Mouse (Mus musculus): ENCODE measurements around the gene Depdc1b. TPM values are rescaled to one million over a fixed set of nuclear protein-coding genes. Genes with fewer than 3 reads are reported as not detected.

Gene Depdc1b
- polyA plus RNA-seq (2012), result 0.55 and 0.86 TPM in 2 replicates

- peaks cover 23% of the 10 kb centered on the region for H3K36me3 ChIP-seq (ENCODE audit: control insufficient read depth)
Measured at GRCm38 (mm10) chr13:108315702-108316486, at the start of gene Depdc1b. TSS of gene Depdc1b (plus strand) at chr13:108316332.

GRCm38 (mm10) chr13:108267841-108268634 lies 48.1 kb upstream of the Depdc1b start:
- TF ChIP-seq GATA1 (IDR thresholded peaks at IDR 0.05; ENCODE audit: low read length), result no peak
- TF ChIP-seq TAL1 (IDR thresholded peaks at IDR 0.05; ENCODE audit: low read length), result no peak
- Histone ChIP-seq H3K4me1 (ENCODE audit: control insufficient read depth) (no peaks in the 10 kb centered on the region), H3K36me3 (ENCODE audit: control insufficient read depth) (no peaks in the 10 kb centered on the region), H3K4me3 (replicated peaks) (no peak overlapping the region), H3K27me3 (ENCODE audit: control insufficient read depth) (no peaks in the 10 kb centered on the region), H3K9me3 (ENCODE audit: control insufficient read depth, low read length) (no peaks in the 10 kb centered on the region)

More at GRCm38 (mm10) chr13:108315702-108316486, at the start of gene Depdc1b:
- Histone ChIP-seq H3K9me3 (ENCODE audit: control insufficient read depth, low read length) (peaks cover 2% of the 10 kb centered on the region; the same call in 1 of the 2 replicates), H3K4me3 (replicated peaks) (peak within 1 kb of the TSS; percentile 99), H3K4me1 (ENCODE audit: control insufficient read depth) (peaks cover 50% of the 10 kb centered on the region), H3K27me3 (ENCODE audit: control insufficient read depth) (peaks cover 25% of the 10 kb centered on the region)
- TF ChIP-seq TAL1 (IDR thresholded peaks at IDR 0.05; ENCODE audit: low read length), result peak; percentile 93
- peak; percentile 91 for TF ChIP-seq GATA1 (IDR thresholded peaks at IDR 0.05; ENCODE audit: low read length)

GRCm38 (mm10) chr13:108271458-108272148 lies 44.5 kb upstream of the Depdc1b start:
- no peaks in the 10 kb centered on the region for H3K36me3 ChIP-seq (ENCODE audit: control insufficient read depth)
- no peak for TF ChIP-seq TAL1 (IDR thresholded peaks at IDR 0.05; ENCODE audit: low read length)
- no peak for TF ChIP-seq GATA1 (IDR thresholded peaks at IDR 0.05; ENCODE audit: low read length)
- H3K4me1 ChIP-seq (ENCODE audit: control insufficient read depth), result no peaks in the 10 kb centered on the region
- H3K4me3 ChIP-seq (replicated peaks), result no peak overlapping the region
- H3K27me3 ChIP-seq (ENCODE audit: control insufficient read depth), result no peaks in the 10 kb centered on the region
- H3K9me3 ChIP-seq (ENCODE audit: control insufficient read depth, low read length), result no peaks in the 10 kb centered on the region

GRCm38 (mm10) chr13:108272332-108272731 lies 43.8 kb upstream of the Depdc1b start:
- Histone ChIP-seq H3K4me1 (ENCODE audit: control insufficient read depth) (no peaks in the 10 kb centered on the region), H3K4me3 (replicated peaks) (no peak overlapping the region)
- TF ChIP-seq TAL1 (IDR thresholded peaks at IDR 0.05; ENCODE audit: low read length), result no peak
- no peak for TF ChIP-seq GATA1 (IDR thresholded peaks at IDR 0.05; ENCODE audit: low read length)

GRCm38 (mm10) chr13:108273034-108273433 lies 43.1 kb upstream of the Depdc1b start:
- Histone ChIP-seq H3K36me3 (ENCODE audit: control insufficient read depth) (no peaks in the 10 kb centered on the region), H3K4me3 (replicated peaks) (no peak overlapping the region), H3K27me3 (ENCODE audit: control insufficient read depth) (no peaks in the 10 kb centered on the region), H3K4me1 (ENCODE audit: control insufficient read depth) (no peaks in the 10 kb centered on the region), H3K9me3 (ENCODE audit: control insufficient read depth, low read length) (no peaks in the 10 kb centered on the region)
- no peak for TF ChIP-seq TAL1 (IDR thresholded peaks at IDR 0.05; ENCODE audit: low read length)

More at GRCm38 (mm10) chr13:108272332-108272731, 43.8 kb upstream of the Depdc1b start:
- no peaks in the 10 kb centered on the region for H3K36me3 ChIP-seq (ENCODE audit: control insufficient read depth)
- no peaks in the 10 kb centered on the region for H3K27me3 ChIP-seq (ENCODE audit: control insufficient read depth)
- no peaks in the 10 kb centered on the region for H3K9me3 ChIP-seq (ENCODE audit: control insufficient read depth, low read length)

GRCm38 (mm10) chr13:108273456-108273855 lies 42.7 kb upstream of the Depdc1b start:
- Histone ChIP-seq H3K4me1 (ENCODE audit: control insufficient read depth) (no peaks in the 10 kb centered on the region), H3K36me3 (ENCODE audit: control insufficient read depth) (no peaks in the 10 kb centered on the region)
- no peak for TF ChIP-seq GATA1 (IDR thresholded peaks at IDR 0.05; ENCODE audit: low read length)
- TF ChIP-seq TAL1 (IDR thresholded peaks at IDR 0.05; ENCODE audit: low read length), result no peak

GRCm38 (mm10) chr13:108276561-108276960 lies 39.6 kb upstream of the Depdc1b start:
- Histone ChIP-seq H3K4me3 (replicated peaks) (no peak overlapping the region), H3K9me3 (ENCODE audit: control insufficient read depth, low read length) (no peaks in the 10 kb centered on the region), H3K36me3 (ENCODE audit: control insufficient read depth) (no peaks in the 10 kb centered on the region), H3K27me3 (ENCODE audit: control insufficient read depth) (no peaks in the 10 kb centered on the region), H3K4me1 (ENCODE audit: control insufficient read depth) (no peaks in the 10 kb centered on the region)
- no peak for TF ChIP-seq TAL1 (IDR thresholded peaks at IDR 0.05; ENCODE audit: low read length)
- TF ChIP-seq GATA1 (IDR thresholded peaks at IDR 0.05; ENCODE audit: low read length), result no peak

More at GRCm38 (mm10) chr13:108273456-108273855, 42.7 kb upstream of the Depdc1b start:
- Histone ChIP-seq H3K27me3 (ENCODE audit: control insufficient read depth) (no peaks in the 10 kb centered on the region), H3K9me3 (ENCODE audit: control insufficient read depth, low read length) (no peaks in the 10 kb centered on the region), H3K4me3 (replicated peaks) (no peak overlapping the region)

- H3K4me1 ChIP-seq (ENCODE audit: control insufficient read depth), result no peaks in the 10 kb centered on the region
- TF ChIP-seq GATA1 (IDR thresholded peaks at IDR 0.05; ENCODE audit: low read length), result no peak
- TF ChIP-seq TAL1 (IDR thresholded peaks at IDR 0.05; ENCODE audit: low read length), result no peak
- H3K36me3 ChIP-seq (ENCODE audit: control insufficient read depth), result no peaks in the 10 kb centered on the region
- no peaks in the 10 kb centered on the region for H3K9me3 ChIP-seq (ENCODE audit: control insufficient read depth, low read length)
- H3K27me3 ChIP-seq (ENCODE audit: control insufficient read depth), result no peaks in the 10 kb centered on the region
- H3K4me3 ChIP-seq (replicated peaks), result no peak overlapping the region
Measured at GRCm38 (mm10) chr13:108277320-108277719, 38.8 kb upstream of the Depdc1b start.

Data from erythroblast, embryonic 14.5 days (primary cell).